Mouse (Mus musculus): ENCODE measurements around the gene Pecam1. TPM values are rescaled to one million over a fixed set of nuclear protein-coding genes. Genes with fewer than 3 reads are reported as not detected.

Gene Pecam1
- total and polyA plus RNA-seq, 3 experiments, result 0.93 TPM; not detected in 2

DNA sequence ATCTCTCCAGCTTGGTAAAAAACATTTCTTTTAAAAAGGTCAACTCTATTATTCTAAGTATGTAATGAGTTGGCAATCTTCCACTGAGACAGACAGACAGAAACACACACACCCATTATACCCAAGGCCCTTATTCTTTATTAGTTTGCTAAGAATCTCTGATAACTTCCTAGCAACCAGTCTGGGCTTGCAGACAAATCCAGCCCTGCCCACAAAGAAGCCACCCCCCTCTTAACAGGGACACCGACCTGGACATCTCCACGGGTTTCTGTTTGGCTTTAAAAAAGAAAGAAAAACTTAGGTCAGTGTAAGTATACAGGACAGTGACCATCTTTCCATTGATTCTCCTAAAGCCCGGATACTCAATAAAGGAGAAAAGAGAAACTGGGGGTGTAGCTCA lies 67.1 kb downstream of the Pecam1 start:
- H3K36me3 ChIP-seq (replicated peaks), result no peaks in the 10 kb centered on the region
- ATAC-seq (ENCODE audit: extremely low read depth, insufficient number of reproducible peaks, low FRiP score, poor library complexity, severe bottlenecking), result no peak
- no peaks in the 10 kb centered on the region for H3K9me3 ChIP-seq (replicated peaks)
- no peak overlapping the region for H3K4me3 ChIP-seq (ENCODE audit: low read depth, low read length)
- DNase-seq (ENCODE audit: low spot score), result no peak
- peaks cover 9% of the 10 kb centered on the region for H3K4me1 ChIP-seq (ENCODE audit: insufficient read depth, low read depth, low read length)
- peaks cover 21% of the 10 kb centered on the region for H3K27me3 ChIP-seq (ENCODE audit: insufficient read depth, low read length)
- TF ChIP-seq GATA2 (IDR thresholded peaks at IDR 0.05; ENCODE audit: borderline replicate concordance, low read depth, low read length) (no peak), POLR2AphosphoS5 (IDR thresholded peaks at IDR 0.05; ENCODE audit: insufficient replicate concordance, low read depth, low read length) (no peak), CTCF (IDR thresholded peaks at IDR 0.05; ENCODE audit: low read depth, low read length) (no peak), GATA1 (IDR thresholded peaks at IDR 0.05; ENCODE audit: borderline replicate concordance, low read length) (no peak), TAL1 (conservative IDR thresholded peaks at IDR 0.05; ENCODE audit: low read depth, low read length) (no peak)

DNA sequence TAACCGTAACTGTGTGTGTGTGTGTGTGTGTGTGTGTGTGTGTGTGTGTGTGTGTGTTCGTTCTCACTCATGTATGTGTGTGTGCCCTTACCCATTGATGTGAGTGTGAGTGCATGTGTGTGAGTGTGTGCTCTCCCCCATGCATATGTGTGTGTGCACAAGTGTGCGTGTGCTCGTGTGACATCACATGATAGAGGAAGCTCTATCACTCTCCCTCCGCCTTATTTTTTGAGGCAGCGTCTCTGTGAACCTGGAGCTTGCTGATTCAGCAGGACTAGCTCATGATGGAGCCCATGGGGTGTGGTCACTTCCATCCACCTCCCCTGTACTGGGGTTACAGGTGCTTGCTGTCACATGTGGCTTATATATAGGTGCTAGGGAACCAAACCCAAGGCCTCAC lies 69.3 kb downstream of the Pecam1 start:
- no peaks in the 10 kb centered on the region for H3K36me3 ChIP-seq (replicated peaks)
- ATAC-seq (ENCODE audit: extremely low read depth, insufficient number of reproducible peaks, low FRiP score, poor library complexity, severe bottlenecking) (no peak), DNase-seq (ENCODE audit: low spot score) (no peak)
- no peak overlapping the region for H3K4me3 ChIP-seq (ENCODE audit: low read depth, low read length)
- H3K27me3 ChIP-seq (ENCODE audit: insufficient read depth, low read length), result peaks cover 33% of the 10 kb centered on the region
- no peaks in the 10 kb centered on the region for H3K9me3 ChIP-seq (replicated peaks)
- no peaks in the 10 kb centered on the region for H3K4me1 ChIP-seq (ENCODE audit: insufficient read depth, low read depth, low read length)
- TF ChIP-seq CTCF (IDR thresholded peaks at IDR 0.05; ENCODE audit: low read depth, low read length), result no peak
- TF ChIP-seq POLR2AphosphoS5 (IDR thresholded peaks at IDR 0.05; ENCODE audit: insufficient replicate concordance, low read depth, low read length), result no peak
- no peak for TF ChIP-seq GATA2 (IDR thresholded peaks at IDR 0.05; ENCODE audit: borderline replicate concordance, low read depth, low read length)
- no peak for TF ChIP-seq TAL1 (conservative IDR thresholded peaks at IDR 0.05; ENCODE audit: low read depth, low read length)
- TF ChIP-seq GATA1 (IDR thresholded peaks at IDR 0.05; ENCODE audit: borderline replicate concordance, low read length), result no peak

DNA sequence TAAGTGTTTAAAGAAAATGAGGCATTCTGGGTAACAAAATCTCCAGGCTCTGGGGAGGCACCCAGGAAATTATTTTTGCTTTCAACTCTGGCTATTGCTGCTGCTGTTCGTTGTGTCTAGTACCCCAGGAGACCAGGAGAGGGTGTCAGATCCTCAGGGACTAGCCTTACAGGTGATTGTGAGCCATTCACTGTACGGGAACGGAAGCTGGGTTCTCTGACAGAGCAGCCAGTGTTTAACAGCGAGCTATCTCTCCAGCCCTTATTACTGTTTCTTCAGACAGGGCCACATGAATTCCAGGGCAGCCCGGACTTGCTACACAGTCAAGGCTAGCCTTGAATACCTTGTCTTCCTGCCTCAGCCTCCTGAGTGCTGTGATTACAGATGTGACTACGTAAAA lies 70.6 kb downstream of the Pecam1 start:
- DNase-seq (ENCODE audit: low spot score), result no peak
- ATAC-seq (ENCODE audit: extremely low read depth, insufficient number of reproducible peaks, low FRiP score, poor library complexity, severe bottlenecking), result no peak
- Histone ChIP-seq H3K4me3 (ENCODE audit: low read depth, low read length) (no peak overlapping the region), H3K4me1 (ENCODE audit: insufficient read depth, low read depth, low read length) (peaks cover 3% of the 10 kb centered on the region), H3K27me3 (ENCODE audit: insufficient read depth, low read length) (peaks cover 39% of the 10 kb centered on the region), H3K36me3 (replicated peaks) (no peaks in the 10 kb centered on the region), H3K9me3 (replicated peaks) (no peaks in the 10 kb centered on the region)
- TF ChIP-seq GATA2 (IDR thresholded peaks at IDR 0.05; ENCODE audit: borderline replicate concordance, low read depth, low read length), result no peak

DNA sequence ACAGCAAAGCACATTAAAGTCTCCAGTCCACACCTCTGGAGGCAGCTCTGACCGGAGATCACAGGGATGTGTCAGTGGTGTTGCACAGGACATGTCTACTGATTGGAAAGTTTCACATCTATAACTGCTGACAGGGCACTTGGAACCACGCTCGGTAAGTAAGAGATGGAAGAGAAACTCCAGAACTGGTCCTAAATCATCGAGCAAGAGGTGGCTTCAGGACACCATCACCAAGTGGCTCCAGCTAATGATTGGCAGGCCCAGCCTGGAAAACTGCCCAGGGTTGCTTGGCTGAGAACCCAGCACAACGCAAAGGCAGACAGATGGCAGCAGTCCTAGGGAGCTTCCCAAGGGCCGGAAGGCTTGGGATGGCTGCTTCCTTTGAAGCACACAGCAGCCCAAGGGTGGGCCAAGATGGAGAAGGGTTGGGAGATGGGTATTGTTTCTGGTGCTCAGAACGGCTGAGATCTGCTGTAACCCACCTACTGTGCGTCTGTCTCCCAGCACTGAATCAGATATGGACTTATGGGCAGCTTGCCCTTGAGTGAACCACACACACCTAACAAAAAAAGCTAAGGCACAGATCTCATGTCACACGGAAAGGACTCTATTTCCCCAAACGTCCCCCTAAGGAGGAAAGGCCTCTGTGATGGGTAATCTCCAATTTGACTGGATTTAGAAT lies 72.4 kb downstream of the Pecam1 start:
- Histone ChIP-seq H3K27me3 (ENCODE audit: insufficient read depth, low read length) (peaks cover 33% of the 10 kb centered on the region), H3K9me3 (replicated peaks) (no peaks in the 10 kb centered on the region), H3K4me1 (ENCODE audit: insufficient read depth, low read depth, low read length) (peaks cover 4% of the 10 kb centered on the region), H3K4me3 (ENCODE audit: low read depth, low read length) (no peak overlapping the region), H3K36me3 (replicated peaks) (no peaks in the 10 kb centered on the region)
- TF ChIP-seq CTCF (IDR thresholded peaks at IDR 0.05; ENCODE audit: low read depth, low read length) (no peak), TAL1 (conservative IDR thresholded peaks at IDR 0.05; ENCODE audit: low read depth, low read length) (no peak), GATA1 (IDR thresholded peaks at IDR 0.05; ENCODE audit: borderline replicate concordance, low read length) (no peak), POLR2AphosphoS5 (IDR thresholded peaks at IDR 0.05; ENCODE audit: insufficient replicate concordance, low read depth, low read length) (no peak), GATA2 (IDR thresholded peaks at IDR 0.05; ENCODE audit: borderline replicate concordance, low read depth, low read length) (no peak)
- DNase-seq (ENCODE audit: low spot score) (no peak), ATAC-seq (ENCODE audit: extremely low read depth, insufficient number of reproducible peaks, low FRiP score, poor library complexity, severe bottlenecking) (no peak)

DNA sequence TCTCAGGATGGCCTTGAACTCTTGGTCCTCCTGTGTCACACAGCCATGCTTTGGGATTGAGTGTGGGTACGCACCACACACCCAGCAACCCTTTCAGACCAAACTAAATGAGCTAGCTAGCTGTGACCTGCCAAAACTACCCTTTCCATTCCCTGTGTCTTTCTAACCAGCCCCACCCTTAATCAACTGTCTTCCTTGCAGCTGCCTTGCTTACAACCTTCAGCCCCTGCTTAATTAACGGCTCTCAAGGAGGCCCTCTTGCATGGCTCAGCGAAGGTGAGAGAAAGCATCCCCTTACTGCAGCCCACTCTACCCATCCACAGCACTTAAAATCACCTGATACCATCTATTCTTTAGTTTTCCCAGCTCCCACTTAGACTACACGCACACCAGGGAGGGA lies 73.1 kb downstream of the Pecam1 start:
- Histone ChIP-seq H3K36me3 (replicated peaks) (no peaks in the 10 kb centered on the region), H3K4me1 (ENCODE audit: insufficient read depth, low read depth, low read length) (peaks cover 4% of the 10 kb centered on the region)
- TF ChIP-seq CTCF (IDR thresholded peaks at IDR 0.05; ENCODE audit: low read depth, low read length) (no peak), GATA1 (IDR thresholded peaks at IDR 0.05; ENCODE audit: borderline replicate concordance, low read length) (no peak), TAL1 (conservative IDR thresholded peaks at IDR 0.05; ENCODE audit: low read depth, low read length) (no peak), GATA2 (IDR thresholded peaks at IDR 0.05; ENCODE audit: borderline replicate concordance, low read depth, low read length) (no peak), POLR2AphosphoS5 (IDR thresholded peaks at IDR 0.05; ENCODE audit: insufficient replicate concordance, low read depth, low read length) (no peak)

DNA sequence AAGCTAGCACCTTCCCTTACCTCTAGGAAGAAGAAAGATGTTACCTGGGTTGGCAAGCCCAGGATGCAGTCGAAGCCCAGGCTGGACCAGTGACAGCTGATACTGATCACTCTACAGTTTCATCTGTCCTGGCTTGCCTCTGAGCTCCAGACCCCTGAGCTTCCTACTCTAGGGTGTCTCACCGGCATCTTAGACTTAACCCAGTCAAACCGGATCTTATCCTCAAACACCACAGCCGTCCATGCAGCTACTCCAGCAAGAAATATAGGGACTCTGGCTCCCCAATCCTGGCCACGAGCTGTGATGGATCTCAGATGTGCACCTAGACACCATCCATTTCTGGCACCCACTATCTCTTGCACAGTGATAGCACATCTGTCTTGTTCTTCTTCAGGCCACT lies 74.6 kb downstream of the Pecam1 start:
- DNase-seq (ENCODE audit: low spot score), result no peak
- Histone ChIP-seq H3K4me3 (ENCODE audit: low read depth, low read length) (no peak overlapping the region), H3K36me3 (replicated peaks) (no peaks in the 10 kb centered on the region), H3K9me3 (replicated peaks) (no peaks in the 10 kb centered on the region), H3K27me3 (ENCODE audit: insufficient read depth, low read length) (peaks cover 39% of the 10 kb centered on the region), H3K4me1 (ENCODE audit: insufficient read depth, low read depth, low read length) (peaks cover 4% of the 10 kb centered on the region)
- ATAC-seq (ENCODE audit: extremely low read depth, insufficient number of reproducible peaks, low FRiP score, poor library complexity, severe bottlenecking), result no peak
- TF ChIP-seq CTCF (IDR thresholded peaks at IDR 0.05; ENCODE audit: low read depth, low read length), result no peak
- TF ChIP-seq TAL1 (conservative IDR thresholded peaks at IDR 0.05; ENCODE audit: low read depth, low read length), result no peak
- TF ChIP-seq GATA2 (IDR thresholded peaks at IDR 0.05; ENCODE audit: borderline replicate concordance, low read depth, low read length), result no peak
- TF ChIP-seq GATA1 (IDR thresholded peaks at IDR 0.05; ENCODE audit: borderline replicate concordance, low read length), result no peak
- no peak for TF ChIP-seq POLR2AphosphoS5 (IDR thresholded peaks at IDR 0.05; ENCODE audit: insufficient replicate concordance, low read depth, low read length)

More for the DNA sequence above, 73.1 kb downstream of the Pecam1 start:
- DNase-seq (ENCODE audit: low spot score) (no peak), ATAC-seq (ENCODE audit: extremely low read depth, insufficient number of reproducible peaks, low FRiP score, poor library complexity, severe bottlenecking) (no peak)
- Histone ChIP-seq H3K4me3 (ENCODE audit: low read depth, low read length) (no peak overlapping the region), H3K27me3 (ENCODE audit: insufficient read depth, low read length) (peaks cover 33% of the 10 kb centered on the region), H3K9me3 (replicated peaks) (no peaks in the 10 kb centered on the region)

All from G1E (cell line).